In the genomic region with DNA sequence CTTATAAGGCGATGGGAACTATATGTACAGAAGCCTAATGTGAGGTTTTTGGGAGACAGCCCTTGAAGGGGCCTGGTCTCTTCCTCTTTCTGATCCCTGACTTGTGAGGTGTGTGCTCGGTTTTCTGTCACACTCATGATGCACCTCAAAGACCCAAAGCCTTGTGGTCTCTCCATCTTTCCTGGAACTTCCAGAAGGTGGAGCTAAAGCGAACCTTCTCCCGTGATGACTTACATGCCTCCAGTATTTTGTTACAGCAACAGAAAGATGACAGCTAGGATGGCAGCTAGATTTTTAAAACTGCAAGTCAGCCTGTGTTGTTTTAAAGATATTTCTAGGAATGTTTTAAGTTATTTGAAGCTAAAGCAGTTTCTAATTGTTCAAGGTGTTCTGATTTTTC, we compare ENCODE assay signal across 18 mouse cellular contexts. TPM values are rescaled to one million over a fixed set of nuclear protein-coding genes. Genes with fewer than 3 reads are reported as not detected.
"Had no signal": no experiment of that assay in that cellular context is flagged by ENCODE, and none has a peak within 500 bp of the region (broad histone marks: within the 10 kb centered on the region; RNA-seq: fewer than 3 reads in every experiment).

No protein-coding gene starts in this region.

- DNase-seq: retina, postnatal 1 day; right cerebral cortex, adult 18-20 months; right cerebral cortex, postnatal 14 days; right cerebral cortex, postnatal 25 days; right cerebral cortex, postnatal 4 days; spleen, adult 18-20 months; thymus, adult 18-20 months; thymus, adult 2 months; thymus, postnatal 14 days; thymus, postnatal 25 days; thymus, postnatal 36 days; thymus, postnatal 4 days had no signal

- H3K27ac ChIP-seq: neural tube, embryonic 12.5 days; neural tube, embryonic 13.5 days; neural tube, embryonic 15.5 days; stomach, embryonic 15.5 days had no signal

- H3K4me2 ChIP-seq: neural tube, embryonic 12.5 days; neural tube, embryonic 13.5 days; neural tube, embryonic 15.5 days; stomach, embryonic 15.5 days had no signal

- H3K9ac ChIP-seq: neural tube, embryonic 12.5 days; neural tube, embryonic 13.5 days; neural tube, embryonic 15.5 days; stomach, embryonic 15.5 days had no signal

- H3K4me3 ChIP-seq: neural tube, embryonic 12.5 days; neural tube, embryonic 13.5 days; neural tube, embryonic 15.5 days; stomach, embryonic 15.5 days had no signal

- H3K36me3 ChIP-seq: neural tube, embryonic 12.5 days; neural tube, embryonic 13.5 days; neural tube, embryonic 15.5 days; stomach, embryonic 15.5 days had no signal

- H3K9me3 ChIP-seq: neural tube, embryonic 12.5 days; neural tube, embryonic 13.5 days; neural tube, embryonic 15.5 days; stomach, embryonic 15.5 days had no signal

- H3K4me1 ChIP-seq: stomach, embryonic 15.5 days had no signal

- H3K27me3 ChIP-seq: neural tube, embryonic 12.5 days; neural tube, embryonic 13.5 days; neural tube, embryonic 15.5 days; stomach, embryonic 15.5 days had no signal

RNA-seq across cellular contexts. Expression of a gene that starts 25.2 kb away (rescaled TPM):
- polyA plus RNA-seq: testis, adult 2 months; urinary bladder, adult 2 months had no signal
